In genomic region chr3:143631183-143631582, GRCm38 (mm10) we compare ENCODE assay signal across 11 mouse cellular contexts.
DNase-seq lines count a peak whose midpoint lies in the region; ATAC-seq and TF ChIP-seq lines count a peak whose summit lies in the region.
"Had no signal": no experiment of that assay in that cellular context is flagged by ENCODE, and none has a peak within 500 bp of the region (broad histone marks: within the 10 kb centered on the region; RNA-seq: fewer than 3 reads in every experiment).

No protein-coding gene starts in this region.

- no peak for ATAC-seq in kidney, postnatal 0 days (replicated peaks; ENCODE audit: low FRiP score, low read depth)
- ATAC-seq: intestine, postnatal 0 days had no signal

- no peak for TF ChIP-seq POLR2A in thymus, adult 2 months (IDR thresholded peaks at IDR 0.05; ENCODE audit: control insufficient read depth, extremely low read depth, insufficient read depth, low read length, poor library complexity)

- H3K4me2 ChIP-seq in kidney, postnatal 0 days (ENCODE audit: low read length) = peak overlapping the region; percentile 32; the same call in 1 of the 2 replicates
- H3K4me2 ChIP-seq: neural tube, embryonic 13.5 days had no signal

- TF ChIP-seq CTCF in kidney, postnatal 0 days (IDR thresholded peaks at IDR 0.05; ENCODE audit: low read depth) = no peak
- no peak for TF ChIP-seq CTCF in thymus, adult 2 months (IDR thresholded peaks at IDR 0.05; ENCODE audit: borderline replicate concordance, control insufficient read depth, extremely low read depth, insufficient read depth, low read length, poor library complexity)

- H3K9me3 ChIP-seq in kidney, postnatal 0 days (replicated peaks; ENCODE audit: low read length) = no peaks in the 10 kb centered on the region
- H3K9me3 ChIP-seq: midbrain, embryonic 10.5 days; neural tube, embryonic 13.5 days had no signal

- H3K27me3 ChIP-seq in kidney, postnatal 0 days (ENCODE audit: insufficient read depth, low read length) = no peaks in the 10 kb centered on the region
- H3K27me3 ChIP-seq in thymus, adult 2 months (ENCODE audit: control insufficient read depth, insufficient read depth, low read length) = no peaks in the 10 kb centered on the region
- H3K27me3 ChIP-seq: neural tube, embryonic 13.5 days had no signal

- no peak for DNase-seq in kidney, postnatal 0 days (ENCODE audit: low spot score)
- DNase-seq in kidney, postnatal 25 days = no peak
- peak; percentile 37 for DNase-seq in gastrocnemius, postnatal 25 days
- DNase-seq in heart, postnatal 14 days = peak; percentile 41 to 51
- peak; percentile 21 for DNase-seq in lung, postnatal 36 days
- no peak for DNase-seq in thymus, adult 2 months
- DNase-seq in adipocyte (ENCODE audit: low spot score) = no peak
- DNase-seq: left cerebral cortex, postnatal 4 days had no signal

- H3K4me1 ChIP-seq in kidney, postnatal 0 days (replicated peaks; ENCODE audit: insufficient read depth, low read length) = peaks cover 3% of the 10 kb centered on the region; the same call in 1 of the 2 replicates
- H3K4me1 ChIP-seq in thymus, adult 2 months (replicated peaks; ENCODE audit: control insufficient read depth, insufficient read depth, low read length) = no peaks in the 10 kb centered on the region
- H3K4me1 ChIP-seq: midbrain, embryonic 10.5 days; neural tube, embryonic 13.5 days had no signal

- intact Hi-C loops in heart, postnatal 14 days (cut with DNase I) = no loop called here

- H3K36me3 ChIP-seq in kidney, postnatal 0 days (ENCODE audit: insufficient read depth, low read length) = no peaks in the 10 kb centered on the region
- H3K36me3 ChIP-seq in thymus, adult 2 months (ENCODE audit: control insufficient read depth, insufficient read depth, low read length) = no peaks in the 10 kb centered on the region
- H3K36me3 ChIP-seq: midbrain, embryonic 10.5 days; neural tube, embryonic 13.5 days had no signal

- H3K27ac ChIP-seq in kidney, postnatal 0 days = no peak overlapping the region
- H3K27ac ChIP-seq in thymus, adult 2 months (ENCODE audit: control insufficient read depth, insufficient read depth, low read length) = no peak overlapping the region
- H3K27ac ChIP-seq: midbrain, embryonic 10.5 days; neural tube, embryonic 13.5 days had no signal

- WGBS in kidney, postnatal 0 days = 29% methylated on average over 10 of the region's 10 CpGs
- 88% methylated on average over 10 of the region's 10 CpGs for WGBS in thymus, adult 2 months

- no peak overlapping the region for H3K4me3 ChIP-seq in kidney, postnatal 0 days (replicated peaks; ENCODE audit: low read depth, low read length)
- no peak overlapping the region for H3K4me3 ChIP-seq in thymus, adult 2 months (ENCODE audit: control insufficient read depth, insufficient read depth, low read length)
- H3K4me3 ChIP-seq: midbrain, embryonic 10.5 days; neural tube, embryonic 13.5 days had no signal

- no peak overlapping the region for H3K9ac ChIP-seq in kidney, postnatal 0 days (ENCODE audit: low read depth, low read length)
- H3K9ac ChIP-seq: neural tube, embryonic 13.5 days had no signal

Comparison
In these comparisons a context has a peak if more than half of its experiments do, and no peak if none do; other contexts are left out.
1. DNase-seq: peak in gastrocnemius, postnatal 25 days (single experiment), heart, postnatal 14 days (2 of 2) and lung, postnatal 36 days (single experiment); none in kidney, postnatal 0 days (single experiment), kidney, postnatal 25 days (0 of 2), thymus, adult 2 months (single experiment) and adipocyte (single experiment).